Mouse (Mus musculus): ENCODE measurements around the gene Plekhh3.
A peak's percentile ranks its signal among the peaks of the same experiment; 100 is the strongest.

Plekhh3 gene

DNA sequence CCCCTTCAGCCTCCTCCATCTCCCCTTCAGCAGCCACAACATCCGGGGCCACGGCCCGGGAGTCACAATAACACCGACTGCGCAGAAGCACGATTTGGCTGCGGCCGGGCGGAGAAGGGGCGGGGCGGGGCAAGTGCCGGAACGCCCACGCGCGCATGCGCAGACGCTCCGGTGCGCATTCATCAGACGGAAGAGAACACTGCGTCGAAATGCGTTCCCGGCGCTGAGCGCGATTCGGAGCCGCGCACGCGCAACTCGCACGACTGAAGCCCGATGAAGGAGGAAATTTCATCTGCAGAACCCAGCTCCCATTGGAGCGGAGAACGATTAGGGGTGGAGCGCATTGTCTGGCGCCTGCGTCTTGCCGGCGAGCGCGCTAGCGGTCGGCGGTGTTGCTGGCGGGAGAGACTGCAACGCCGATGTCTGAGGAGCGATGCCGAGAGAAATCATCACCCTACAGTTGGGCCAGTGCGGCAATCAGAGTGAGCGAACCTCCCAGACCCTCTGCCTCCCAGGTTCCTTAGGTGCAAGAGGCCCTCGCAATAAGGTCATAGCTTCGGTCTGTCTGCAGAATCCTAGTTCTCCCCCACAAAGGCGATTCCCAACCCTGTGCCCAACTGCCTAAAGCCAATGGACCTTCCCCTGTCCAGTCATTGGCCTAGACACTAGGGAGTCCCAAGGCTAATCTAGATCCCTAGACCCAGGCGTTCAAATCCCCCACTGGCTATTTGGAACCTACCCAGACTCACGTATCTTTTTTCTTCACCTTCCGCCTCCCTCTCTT is 51.2 kb downstream of the Plekhh3 start, which contains the start of the genes Retreg3 and Tubg1:
TSS of gene Retreg3 (minus strand) at position 133 of the 784 bp plus-strand sequence.
TSS of gene Tubg1 (plus strand) at position 178 of the 784 bp plus-strand sequence.
- DNase-seq (ENCODE audit: low read depth), result peak; percentile 100

DNA sequence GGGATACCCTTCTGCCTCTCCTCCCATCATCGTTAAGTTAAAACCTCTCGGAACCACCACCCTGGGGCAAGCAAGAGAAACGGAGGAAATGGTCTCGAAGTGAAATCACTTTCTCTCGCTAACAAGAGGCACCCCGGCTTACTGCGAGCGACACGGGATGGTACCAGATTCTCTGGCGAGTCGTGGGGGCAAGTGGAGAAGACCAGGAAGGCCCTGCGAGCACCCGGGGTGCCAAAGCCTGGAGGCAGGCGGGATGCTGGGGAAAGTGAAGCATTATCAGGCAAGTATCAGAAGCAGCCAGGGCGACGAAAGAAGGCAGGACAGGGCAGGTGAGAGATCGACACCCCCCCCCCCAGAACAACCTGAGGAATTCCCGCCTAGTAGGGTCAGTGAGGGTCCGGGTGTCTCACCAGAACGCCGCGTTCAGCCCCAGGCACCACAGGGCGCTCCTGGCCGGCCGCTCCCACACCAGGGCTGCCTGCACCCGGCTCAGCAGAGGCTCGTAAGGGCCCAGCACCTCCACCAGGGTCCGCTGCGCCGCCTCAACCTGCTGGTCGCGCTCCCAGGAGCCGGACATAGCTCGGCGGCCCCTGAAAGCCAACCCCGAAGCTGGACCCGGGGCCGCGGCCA is 51.9 kb downstream of the Plekhh3 start:
- DNase-seq (ENCODE audit: low read depth), result peak; percentile 33

DNA sequence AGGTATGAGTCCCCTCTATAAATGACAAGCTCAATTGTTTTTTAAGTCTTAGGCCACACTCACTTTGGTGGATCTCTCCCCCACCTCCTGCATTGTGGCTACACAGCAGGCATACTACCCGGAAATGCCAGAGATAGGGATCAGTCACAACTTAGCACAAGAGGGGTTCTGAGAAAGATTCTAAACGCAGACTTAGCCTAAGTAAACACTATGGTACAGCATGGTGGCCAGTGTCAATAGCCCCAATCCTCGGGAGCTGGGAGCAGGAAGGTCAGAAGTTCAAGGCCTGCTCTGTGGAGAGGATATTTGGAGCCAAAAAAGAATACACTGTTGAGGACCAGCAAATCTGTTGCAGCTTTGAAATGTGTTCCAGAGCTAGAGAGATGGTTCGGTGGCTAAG is 53.0 kb downstream of the Plekhh3 start:
- DNase-seq (ENCODE audit: low read depth), result no peak

DNA sequence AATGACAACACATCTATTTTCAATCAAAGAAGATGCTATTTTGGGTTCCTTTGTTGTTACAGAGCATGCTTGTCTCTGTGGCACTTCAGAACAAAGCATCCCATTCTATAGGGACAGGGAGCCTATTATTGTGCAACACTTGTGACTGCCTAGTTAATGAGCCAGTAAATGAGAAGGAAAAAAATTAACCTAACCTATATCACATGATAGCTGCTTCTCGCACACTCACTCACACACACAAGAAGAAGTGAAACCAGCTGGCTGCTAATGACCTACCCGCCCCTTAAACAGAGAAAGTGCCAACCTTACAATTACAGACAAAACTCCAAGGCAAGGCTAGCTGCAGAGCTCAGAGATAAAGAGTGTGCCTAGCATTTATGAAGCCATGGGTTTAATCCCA is 55.6 kb downstream of the Plekhh3 start:
- no peak for DNase-seq (ENCODE audit: low read depth)
